Mouse (Mus musculus): ENCODE measurements around the gene Atp5h. TPM values are rescaled to one million over a fixed set of nuclear protein-coding genes. Genes with fewer than 3 reads are reported as not detected.
A peak's percentile ranks its signal among the peaks of the same experiment; 100 is the strongest.
"Not testable (repeated sequence)": the region's sequence is repeated elsewhere in the genome, so short reads cannot be mapped to it uniquely, and the experiment has no call there.

Gene Atp5h
- 100 to 1,000 TPM; 453 to 457 TPM for total RNA-seq (2021)
- long read RNA-seq, experiment 1, transcript Atp5h-201 (6 exons, 625 nt) = major isoform, 144 of 178 reads
- long read RNA-seq, experiment 1, transcript Atp5h-207 (3 exons, 420 nt) = minor isoform, 5 of 178 reads
- long read RNA-seq, experiment 1, transcript Atp5h-208 (5 exons, 486 nt) = minor isoform, 7 of 178 reads
- long read RNA-seq, experiment 1, partial matches to known transcripts = 2 of 178 reads
- long read RNA-seq, experiment 1, other reads (novel, unspliced or antisense) = 11 of 178 reads
- long read RNA-seq, experiment 2, transcript Atp5h-208 (5 exons, 486 nt) = minor isoform, 8 of 197 reads
- long read RNA-seq, experiment 2, transcript Atp5h-201 (6 exons, 625 nt) = major isoform, 175 of 197 reads
- long read RNA-seq, experiment 2, partial matches to known transcripts = 0 of 197 reads
- long read RNA-seq, experiment 2, other reads (novel, unspliced or antisense) = 6 of 197 reads

- peak; percentile 94 to 95 for DNase-seq (ENCODE audit: low spot score in 2 of 2)
Measured at GRCm38 (mm10) chr11:115419531-115420237, at the start of gene Atp5h, which contains the start of gene Kctd2. Gene Atp5h, minus strand, starts transcription at chr11:115419962. Gene Kctd2, plus strand, starts transcription at chr11:115420128.

- no peak for DNase-seq (ENCODE audit: low spot score in 2 of 2)
Measured at GRCm38 (mm10) chr11:115467217-115467618, 47.5 kb upstream of the Atp5h start.

GRCm38 (mm10) chr11:115464851-115465250 is 45.1 kb upstream of the Atp5h start:
- no peak for DNase-seq (ENCODE audit: low spot score in 2 of 2)

GRCm38 (mm10) chr11:115463397-115463796 is 43.6 kb upstream of the Atp5h start:
- DNase-seq (ENCODE audit: low spot score in 2 of 2) = no peak

GRCm38 (mm10) chr11:115462243-115462891 is 42.6 kb upstream of the Atp5h start, which contains the start of gene Slc16a5:
Gene Slc16a5, plus strand, starts transcription at chr11:115462474.
- DNase-seq (ENCODE audit: low spot score in 2 of 2) = no peak

- no peak for DNase-seq (ENCODE audit: low spot score in 2 of 2)
Measured at GRCm38 (mm10) chr11:115461846-115462242, 42.1 kb upstream of the Atp5h start.

GRCm38 (mm10) chr11:115460976-115461375 is 41.2 kb upstream of the Atp5h start:
- DNase-seq (ENCODE audit: low spot score in 2 of 2) = no peak

GRCm38 (mm10) chr11:115457405-115457804 is 37.6 kb upstream of the Atp5h start:
- DNase-seq (ENCODE audit: low spot score in 2 of 2) = no peak

- no peak for DNase-seq (ENCODE audit: low spot score in 2 of 2)
Measured at GRCm38 (mm10) chr11:115456182-115456581, 36.4 kb upstream of the Atp5h start.

GRCm38 (mm10) chr11:115455619-115456018 is 35.9 kb upstream of the Atp5h start:
- DNase-seq (ENCODE audit: low spot score in 2 of 2) = no peak

- not testable (repeated sequence) for DNase-seq (ENCODE audit: low spot score in 2 of 2)
Measured at GRCm38 (mm10) chr11:115454822-115455221, 35.1 kb upstream of the Atp5h start.

- no peak for DNase-seq (ENCODE audit: low spot score in 2 of 2)
Measured at GRCm38 (mm10) chr11:115453306-115453705, 33.5 kb upstream of the Atp5h start.

GRCm38 (mm10) chr11:115452281-115452860 is 32.6 kb upstream of the Atp5h start:
- no peak for DNase-seq (ENCODE audit: low spot score in 2 of 2)

GRCm38 (mm10) chr11:115451781-115452241 is 32.0 kb upstream of the Atp5h start:
- DNase-seq (ENCODE audit: low spot score in 2 of 2) = no peak

GRCm38 (mm10) chr11:115450176-115450575 is 30.4 kb upstream of the Atp5h start:
- DNase-seq (ENCODE audit: low spot score in 2 of 2) = no peak

GRCm38 (mm10) chr11:115448998-115449397 is 29.2 kb upstream of the Atp5h start:
- no peak for DNase-seq (ENCODE audit: low spot score in 2 of 2)

GRCm38 (mm10) chr11:115448075-115448474 is 28.3 kb upstream of the Atp5h start:
- no peak for DNase-seq (ENCODE audit: low spot score in 2 of 2)

- no peak for DNase-seq (ENCODE audit: low spot score in 2 of 2)
Measured at GRCm38 (mm10) chr11:115447321-115447885, 27.6 kb upstream of the Atp5h start.

- no peak for DNase-seq (ENCODE audit: low spot score in 2 of 2)
Measured at GRCm38 (mm10) chr11:115446906-115447305, 27.1 kb upstream of the Atp5h start.

- no peak for DNase-seq (ENCODE audit: low spot score in 2 of 2)
Measured at GRCm38 (mm10) chr11:115441417-115441816, 21.7 kb upstream of the Atp5h start.
